Mouse (Mus musculus) myocyte (in vitro differentiated cells): ENCODE data around the gene Cd5.

ENCODE experiments used
- MAX ChIP-seq: IDR thresholded peaks from one replicate; pipeline ENCODE4 v1.6.1; 2011; ENCODE audit warnings: low read depth, mild to moderate bottlenecking, control low read depth
- POLR2A ChIP-seq: IDR thresholded peaks from one replicate; pipeline ENCODE4 v1.6.1; 2011; ENCODE audit warnings: low read depth, mild to moderate bottlenecking, control low read depth, moderate library complexity; ENCODE audit not compliant: insufficient read length
- REST ChIP-seq: IDR thresholded peaks from one replicate; pipeline ENCODE4 v1.6.1; 2011; ENCODE audit warnings: mild to moderate bottlenecking, control low read depth, moderate library complexity; ENCODE audit not compliant: insufficient read depth, insufficient read length
- SRF ChIP-seq: IDR thresholded peaks from one replicate; pipeline ENCODE4 v1.6.1; 2011; ENCODE audit warnings: low read depth; ENCODE audit not compliant: control insufficient read depth, insufficient read length
- TCF12 ChIP-seq: IDR thresholded peaks from one replicate; pipeline ENCODE4 v1.6.1; 2011; ENCODE audit warnings: mild to moderate bottlenecking, control low read depth; ENCODE audit not compliant: poor library complexity, insufficient read depth, severe bottlenecking

DNA sequence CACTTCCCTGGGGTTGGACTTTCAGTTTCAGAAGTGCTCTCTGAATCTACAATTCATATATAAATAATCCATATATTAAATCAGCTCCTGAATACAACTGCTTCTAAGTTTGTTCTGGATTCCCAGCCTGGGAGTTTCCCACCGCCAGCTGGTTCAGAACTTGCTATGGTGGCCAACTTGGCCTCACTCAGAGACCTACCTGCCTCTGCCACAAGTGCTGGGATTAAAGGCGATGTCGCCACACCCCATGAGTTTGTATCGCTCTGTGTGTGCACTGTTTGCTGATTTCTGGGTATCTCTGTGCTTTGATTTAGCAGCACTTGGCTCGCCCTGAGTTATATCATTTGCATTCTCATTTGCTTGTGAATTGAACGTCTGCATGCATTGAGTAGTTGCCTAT, 13.3 kb upstream of the Cd5 start:
- TF ChIP-seq TCF12 = no peak
- no peak for TF ChIP-seq REST
- TF ChIP-seq SRF = no peak
- TF ChIP-seq MAX = no peak
- TF ChIP-seq POLR2A = no peak
